Mouse (Mus musculus) embryonic fibroblast, embryonic 13.5 days (primary cell): ENCODE data around the gene Scel.

ENCODE experiments used
- CTCF ChIP-seq: IDR thresholded peaks from 2 replicates; pipeline ENCODE4 v1.5.1; 2011; ENCODE audit warnings: mild to moderate bottlenecking, control low read depth, low read length, moderate library complexity, borderline replicate concordance; ENCODE audit not compliant: insufficient read depth
- POLR2A ChIP-seq: IDR thresholded peaks from 2 replicates; pipeline ENCODE4 v1.6.1; 2011; ENCODE audit warnings: low read depth, mild to moderate bottlenecking, control low read depth, low read length, moderate library complexity

- no peak for TF ChIP-seq POLR2A
- TF ChIP-seq CTCF, result no peak
Observed at GRCm38 (mm10) chr14:103485671-103486070, 27.5 kb upstream of the Scel start.
